Mouse (Mus musculus): ENCODE data around the gene Il1r1. TPM values are rescaled to one million over a fixed set of nuclear protein-coding genes. Genes with fewer than 3 reads are reported as not detected.
A peak's percentile ranks its signal among the peaks of the same experiment; 100 is the strongest.

Gene Il1r1
- polyA plus RNA-seq, 1 experiment = 7.6 TPM

GRCm38 (mm10) chr1:40233217-40233616 is 8.3 kb downstream of the Il1r1 start:
- Histone ChIP-seq H3K4me3 (no peak overlapping the region), H3K4me2 (ENCODE audit: low read depth) (peak overlapping the region; percentile 69), H3K36me3 (ENCODE audit: control insufficient read depth, insufficient read depth) (no peaks in the 10 kb centered on the region)

GRCm38 (mm10) chr1:40233621-40234020 is 8.7 kb downstream of the Il1r1 start:
- Histone ChIP-seq H3K4me3 (no peak overlapping the region), H3K79me2 (ENCODE audit: control insufficient read depth, insufficient read depth) (no peaks in the 10 kb centered on the region), H3K4me2 (ENCODE audit: low read depth) (peak overlapping the region; percentile 69), H3ac (ENCODE audit: control insufficient read depth, insufficient read length) (no peak overlapping the region), H3K27me3 (ENCODE audit: control insufficient read depth, insufficient read depth, insufficient read length) (no peaks in the 10 kb centered on the region), H3K36me3 (ENCODE audit: control insufficient read depth, insufficient read depth) (no peaks in the 10 kb centered on the region)
- TF ChIP-seq POLR2A (IDR thresholded peaks at IDR 0.05; ENCODE audit: insufficient read length, low read depth) (no peak), POLR2AphosphoS2 (IDR thresholded peaks at IDR 0.05; ENCODE audit: insufficient read length, low read depth) (no peak), E2F4 (IDR thresholded peaks at IDR 0.05; ENCODE audit: insufficient read depth) (no peak), CEBPB (IDR thresholded peaks at IDR 0.05; ENCODE audit: insufficient read depth, poor library complexity, severe bottlenecking) (no peak), MAX (IDR thresholded peaks at IDR 0.05; ENCODE audit: low read depth) (no peak), TCF12 (IDR thresholded peaks at IDR 0.05; ENCODE audit: insufficient read depth, poor library complexity, severe bottlenecking) (no peak), SRF (IDR thresholded peaks at IDR 0.05; ENCODE audit: control insufficient read depth, insufficient read length, low read depth) (no peak), TCF3 (IDR thresholded peaks at IDR 0.05; ENCODE audit: insufficient read length, low read depth) (no peak), USF1 (IDR thresholded peaks at IDR 0.05; ENCODE audit: low read depth) (no peak), MYOG (IDR thresholded peaks at IDR 0.05; ENCODE audit: control insufficient read depth in 1 of 3, insufficient read depth in 1 of 3, insufficient read length in 2 of 3, low read depth in 2 of 3) (no peak), REST (IDR thresholded peaks at IDR 0.05; ENCODE audit: insufficient read depth, insufficient read length) (no peak), MYOD1 (IDR thresholded peaks at IDR 0.05; ENCODE audit: control insufficient read depth in 1 of 3, insufficient read length in 2 of 3, low read depth in 2 of 3) (no peak)

More at GRCm38 (mm10) chr1:40233217-40233616, 8.3 kb downstream of the Il1r1 start:
- H3K27me3 ChIP-seq (ENCODE audit: control insufficient read depth, insufficient read depth, insufficient read length) = no peaks in the 10 kb centered on the region
- H3ac ChIP-seq (ENCODE audit: control insufficient read depth, insufficient read length) = no peak overlapping the region
- no peaks in the 10 kb centered on the region for H3K79me2 ChIP-seq (ENCODE audit: control insufficient read depth, insufficient read depth)
- TF ChIP-seq MYOG (IDR thresholded peaks at IDR 0.05; ENCODE audit: control insufficient read depth in 1 of 3, insufficient read depth in 1 of 3, insufficient read length in 2 of 3, low read depth in 2 of 3) = peak in 1 of 3 experiments; percentile 39
- TF ChIP-seq MAX (IDR thresholded peaks at IDR 0.05; ENCODE audit: low read depth) = no peak
- TF ChIP-seq TCF12 (IDR thresholded peaks at IDR 0.05; ENCODE audit: insufficient read depth, poor library complexity, severe bottlenecking) = no peak
- TF ChIP-seq CEBPB (IDR thresholded peaks at IDR 0.05; ENCODE audit: insufficient read depth, poor library complexity, severe bottlenecking) = no peak
- peak in 2 of 3 experiments; percentile 35 to 66 for TF ChIP-seq MYOD1 (IDR thresholded peaks at IDR 0.05; ENCODE audit: control insufficient read depth in 1 of 3, insufficient read length in 2 of 3, low read depth in 2 of 3)
- TF ChIP-seq POLR2AphosphoS2 (IDR thresholded peaks at IDR 0.05; ENCODE audit: insufficient read length, low read depth) = no peak
- TF ChIP-seq REST (IDR thresholded peaks at IDR 0.05; ENCODE audit: insufficient read depth, insufficient read length) = no peak

- no peaks in the 10 kb centered on the region for H3K79me2 ChIP-seq (ENCODE audit: control insufficient read depth, insufficient read depth)
- no peak overlapping the region for H3ac ChIP-seq (ENCODE audit: control insufficient read depth, insufficient read length)
- TF ChIP-seq E2F4 (IDR thresholded peaks at IDR 0.05; ENCODE audit: insufficient read depth) (no peak), TCF12 (IDR thresholded peaks at IDR 0.05; ENCODE audit: insufficient read depth, poor library complexity, severe bottlenecking) (no peak), USF1 (IDR thresholded peaks at IDR 0.05; ENCODE audit: low read depth) (no peak), MAX (IDR thresholded peaks at IDR 0.05; ENCODE audit: low read depth) (no peak), POLR2AphosphoS2 (IDR thresholded peaks at IDR 0.05; ENCODE audit: insufficient read length, low read depth) (no peak), SRF (IDR thresholded peaks at IDR 0.05; ENCODE audit: control insufficient read depth, insufficient read length, low read depth) (no peak), MYOG (IDR thresholded peaks at IDR 0.05; ENCODE audit: control insufficient read depth in 1 of 3, insufficient read depth in 1 of 3, insufficient read length in 2 of 3, low read depth in 2 of 3) (no peak), TCF3 (IDR thresholded peaks at IDR 0.05; ENCODE audit: insufficient read length, low read depth) (no peak), MYOD1 (IDR thresholded peaks at IDR 0.05; ENCODE audit: control insufficient read depth in 1 of 3, insufficient read length in 2 of 3, low read depth in 2 of 3) (no peak), CEBPB (IDR thresholded peaks at IDR 0.05; ENCODE audit: insufficient read depth, poor library complexity, severe bottlenecking) (no peak), REST (IDR thresholded peaks at IDR 0.05; ENCODE audit: insufficient read depth, insufficient read length) (no peak), POLR2A (IDR thresholded peaks at IDR 0.05; ENCODE audit: insufficient read length, low read depth) (no peak)
- no peaks in the 10 kb centered on the region for H3K36me3 ChIP-seq (ENCODE audit: control insufficient read depth, insufficient read depth)
- no peaks in the 10 kb centered on the region for H3K27me3 ChIP-seq (ENCODE audit: control insufficient read depth, insufficient read depth, insufficient read length)
- peak overlapping the region; percentile 35 for H3K4me2 ChIP-seq (ENCODE audit: low read depth)
- no peak overlapping the region for H3K4me3 ChIP-seq
Observed at GRCm38 (mm10) chr1:40235597-40236249, 10.8 kb downstream of the Il1r1 start.

GRCm38 (mm10) chr1:40236694-40237093 is 11.8 kb downstream of the Il1r1 start:
- no peaks in the 10 kb centered on the region for H3K27me3 ChIP-seq (ENCODE audit: control insufficient read depth, insufficient read depth, insufficient read length)
- H3K79me2 ChIP-seq (ENCODE audit: control insufficient read depth, insufficient read depth) = no peaks in the 10 kb centered on the region
- TF ChIP-seq SRF (IDR thresholded peaks at IDR 0.05; ENCODE audit: control insufficient read depth, insufficient read length, low read depth) = no peak
- TF ChIP-seq REST (IDR thresholded peaks at IDR 0.05; ENCODE audit: insufficient read depth, insufficient read length) = no peak
- no peak for TF ChIP-seq TCF3 (IDR thresholded peaks at IDR 0.05; ENCODE audit: insufficient read length, low read depth)
- TF ChIP-seq E2F4 (IDR thresholded peaks at IDR 0.05; ENCODE audit: insufficient read depth) = no peak
- no peak for TF ChIP-seq TCF12 (IDR thresholded peaks at IDR 0.05; ENCODE audit: insufficient read depth, poor library complexity, severe bottlenecking)
- TF ChIP-seq MYOD1 (IDR thresholded peaks at IDR 0.05; ENCODE audit: control insufficient read depth in 1 of 3, insufficient read length in 2 of 3, low read depth in 2 of 3) = no peak
- TF ChIP-seq MYOG (IDR thresholded peaks at IDR 0.05; ENCODE audit: control insufficient read depth in 1 of 3, insufficient read depth in 1 of 3, insufficient read length in 2 of 3, low read depth in 2 of 3) = no peak
- TF ChIP-seq POLR2A (IDR thresholded peaks at IDR 0.05; ENCODE audit: insufficient read length, low read depth) = no peak
- TF ChIP-seq MAX (IDR thresholded peaks at IDR 0.05; ENCODE audit: low read depth) = no peak
- no peak for TF ChIP-seq CEBPB (IDR thresholded peaks at IDR 0.05; ENCODE audit: insufficient read depth, poor library complexity, severe bottlenecking)
- TF ChIP-seq POLR2AphosphoS2 (IDR thresholded peaks at IDR 0.05; ENCODE audit: insufficient read length, low read depth) = no peak
- TF ChIP-seq USF1 (IDR thresholded peaks at IDR 0.05; ENCODE audit: low read depth) = no peak
- H3ac ChIP-seq (ENCODE audit: control insufficient read depth, insufficient read length) = no peak overlapping the region
- no peak overlapping the region for H3K4me3 ChIP-seq
- no peak overlapping the region for H3K4me2 ChIP-seq (ENCODE audit: low read depth)
- no peaks in the 10 kb centered on the region for H3K36me3 ChIP-seq (ENCODE audit: control insufficient read depth, insufficient read depth)

Data from myocyte (in vitro differentiated cells).